Mouse (Mus musculus) spleen, adult 2 months (tissue): ENCODE results near the gene Psmc3. TPM values are rescaled to one million over a fixed set of nuclear protein-coding genes. Genes with fewer than 3 reads are reported as not detected.
"Not testable (repeated sequence)": the region's sequence is repeated elsewhere in the genome, so short reads cannot be mapped to it uniquely, and the experiment has no call there.

ENCODE experiments used
- DNase-seq, 2 experiments: peaks; one replicate each; pipeline versions ENCODE4 v3.0.0 to v3.0.0-alpha.2; 2012 to 2021; ENCODE audit warnings: low spot score in 2 of 2, low read depth in 1 of 2
- H3K27ac ChIP-seq: fragments of 200-500 bp; 2 replicates; pipeline ENCODE4 v1.5.1; 2012; ENCODE audit warnings: low read length, inconsistent platforms; ENCODE audit not compliant: insufficient read depth
- H3K27me3 ChIP-seq: fragments of 200-500 bp; 2 replicates; pipeline ENCODE4 v1.6.1; 2012; ENCODE audit warnings: mild to moderate bottlenecking, moderate library complexity, low read length, inconsistent platforms; ENCODE audit not compliant: control insufficient read depth, insufficient read depth
- H3K36me3 ChIP-seq: fragments of 200-500 bp; 2 replicates; pipeline ENCODE4 v1.6.1; 2012; ENCODE audit warnings: mild to moderate bottlenecking, low read length, inconsistent platforms; ENCODE audit not compliant: control insufficient read depth, insufficient read depth
- H3K4me1 ChIP-seq: fragments of 200-500 bp; 2 replicates; pipeline ENCODE4 v1.6.1; 2011; ENCODE audit warnings: inconsistent platforms; ENCODE audit not compliant: control insufficient read depth, insufficient read depth, insufficient read length
- H3K4me3 ChIP-seq: fragments of 200-500 bp; 2 replicates; pipeline ENCODE4 v1.5.1; 2011; ENCODE audit warnings: mild to moderate bottlenecking, inconsistent platforms; ENCODE audit not compliant: insufficient read depth, insufficient read length; ENCODE audit errors: extremely low read depth
- CTCF ChIP-seq: fragments of 200-500 bp; IDR thresholded peaks from 2 replicates; pipeline ENCODE4 v1.5.1; 2011; ENCODE audit warnings: mild to moderate bottlenecking, inconsistent platforms; ENCODE audit not compliant: insufficient read depth, insufficient read length, insufficient replicate concordance; ENCODE audit errors: extremely low read depth
- POLR2A ChIP-seq: fragments of 200-500 bp; IDR thresholded peaks from 2 replicates; pipeline ENCODE4 v1.6.1; 2011; ENCODE audit warnings: low read depth, low read length, inconsistent platforms
- WGBS: fragments of 180-500 bp; shearing (Covaris S2); methylation state at CpG from one replicate; pipeline ENCODE4 v1.1.7; 2018; 5-methylcytosine and 5-hydroxymethylcytosine counted together
- polyA plus RNA-seq: library from polyadenylated mRNA; depleted of rRNA; stranded (reverse); fragments of >200 nt; gene quantifications from 2 replicates; pipeline ENCODE4 v1.2.3, GENCODE M21; 2012

Gene Psmc3
- polyA plus RNA-seq, 1 experiment = 37.0 TPM

GRCm38 (mm10) chr2:91035385-91035784 lies 18.4 kb upstream of the Psmc3 start, which contains the start of gene Rapsn:
Rapsn (plus strand) TSS chr2:91035620.
- Histone ChIP-seq H3K36me3 (no peaks in the 10 kb centered on the region), H3K27ac (no peak within 1 kb of the TSS), H3K4me3 (no peak within 1 kb of the TSS), H3K27me3 (no peaks in the 10 kb centered on the region), H3K4me1 (no peaks in the 10 kb centered on the region)
- TF ChIP-seq CTCF = no peak
- no peak for TF ChIP-seq POLR2A
- 84% methylated on average over 9 of the region's 9 CpGs for WGBS
- no peak for DNase-seq

- no peak overlapping the region for H3K4me3 ChIP-seq
- no peak for DNase-seq
- no peaks in the 10 kb centered on the region for H3K27me3 ChIP-seq
- 74% methylated on average over 8 of the region's 8 CpGs for WGBS
- H3K4me1 ChIP-seq = peaks cover 3% of the 10 kb centered on the region; the same call in 1 of the 2 replicates
- TF ChIP-seq POLR2A = no peak
- TF ChIP-seq CTCF = no peak
- H3K36me3 ChIP-seq = no peaks in the 10 kb centered on the region
- no peak overlapping the region for H3K27ac ChIP-seq
These were observed 12.0 kb upstream of the Psmc3 start for GRCm38 (mm10) chr2:91041786-91042185.

- H3K4me1 ChIP-seq = peaks cover 3% of the 10 kb centered on the region; the same call in 1 of the 2 replicates
- TF ChIP-seq CTCF = no peak
- TF ChIP-seq POLR2A = no peak
- H3K36me3 ChIP-seq = no peaks in the 10 kb centered on the region
- H3K4me3 ChIP-seq = no peak overlapping the region
- H3K27ac ChIP-seq = no peak overlapping the region
- no peaks in the 10 kb centered on the region for H3K27me3 ChIP-seq
- peak in 1 of 2 experiments; percentile 53 for DNase-seq
- WGBS = 22% methylated on average over 21 of the region's 21 CpGs
These were observed 11.0 kb upstream of the Psmc3 start for GRCm38 (mm10) chr2:91042651-91043398.

GRCm38 (mm10) chr2:91044727-91045126 lies 9.1 kb upstream of the Psmc3 start:
- no peak overlapping the region for H3K4me3 ChIP-seq
- no peak overlapping the region for H3K27ac ChIP-seq
- TF ChIP-seq CTCF (no peak), POLR2A (no peak)
- DNase-seq = no peak
- H3K27me3 ChIP-seq = no peaks in the 10 kb centered on the region
- peaks cover 3% of the 10 kb centered on the region; the same call in 1 of the 2 replicates for H3K4me1 ChIP-seq
- 80% methylated on average over 13 of the region's 13 CpGs for WGBS
- no peaks in the 10 kb centered on the region for H3K36me3 ChIP-seq

GRCm38 (mm10) chr2:91045805-91046204 lies 8.0 kb upstream of the Psmc3 start:
- H3K36me3 ChIP-seq, H3K27me3 ChIP-seq, H3K4me1 ChIP-seq, DNase-seq, H3K27ac ChIP-seq, H3K4me3 ChIP-seq: not testable (repeated sequence)
- WGBS = 88% methylated on average over 1 of the region's 1 CpGs

- Histone ChIP-seq H3K27ac (no peak overlapping the region), H3K36me3 (no peaks in the 10 kb centered on the region), H3K27me3 (no peaks in the 10 kb centered on the region), H3K4me3 (no peak overlapping the region), H3K4me1 (no peaks in the 10 kb centered on the region)
- DNase-seq = no peak
- TF ChIP-seq POLR2A = no peak
- TF ChIP-seq CTCF = no peak
- 85% methylated on average over 9 of the region's 9 CpGs for WGBS
These were observed 6.5 kb upstream of the Psmc3 start for GRCm38 (mm10) chr2:91047359-91047758.

GRCm38 (mm10) chr2:91051917-91052316 lies 1.9 kb upstream of the Psmc3 start:
- TF ChIP-seq CTCF = no peak
- TF ChIP-seq POLR2A = no peak
- no peak for DNase-seq
- Histone ChIP-seq H3K27ac (no peak overlapping the region), H3K4me3 (no peak overlapping the region), H3K27me3 (no peaks in the 10 kb centered on the region), H3K4me1 (peaks cover 4% of the 10 kb centered on the region; the same call in 1 of the 2 replicates), H3K36me3 (peaks cover 12% of the 10 kb centered on the region)
- WGBS = 43% methylated on average over 3 of the region's 3 CpGs
